Mouse (Mus musculus) heart, embryonic 14.5 days (tissue): ENCODE measurements around the gene Ttc1. TPM values are rescaled to one million over a fixed set of nuclear protein-coding genes. Genes with fewer than 3 reads are reported as not detected.
A peak's percentile ranks its signal among the peaks of the same experiment; 100 is the strongest.

Source experiments
- ATAC-seq: fragments of 200-750 bp; cut with Nextera tagmentation; 2 replicates; pipeline ENCODE4 v1.8.0; 2017; ENCODE audit warnings: low read depth, moderate TSS enrichment; ENCODE audit not compliant: insufficient number of reproducible peaks, insufficient read depth, low FRiP score
- H3K27ac ChIP-seq, 2 experiments: fragments of 200-500 bp in 1 of 2; fragments of 300-500 bp in 1 of 2; sonication (generic) in 1 of 2; replicated peaks in 1 of 2; 2 replicates each; pipeline ENCODE4 v1.5.1; 2012 to 2014; ENCODE audit warnings: low read depth in 2 of 2, low read length in 2 of 2, control low read depth in 1 of 2, mild to moderate bottlenecking in 1 of 2, mixed read lengths in 1 of 2; ENCODE audit not compliant: control insufficient read depth in 1 of 2, insufficient read depth in 1 of 2
- H3K27me3 ChIP-seq: fragments of 300-500 bp; sonication (generic); 2 replicates; pipeline ENCODE4 v1.6.1; 2014; ENCODE audit warnings: mild to moderate bottlenecking, low read length, control low read depth; ENCODE audit not compliant: control insufficient read depth, insufficient read depth
- H3K36me3 ChIP-seq: fragments of 300-500 bp; sonication (generic); 2 replicates; pipeline ENCODE4 v1.6.1; 2014; ENCODE audit warnings: mild to moderate bottlenecking, control low read depth, low read length, mixed read lengths; ENCODE audit not compliant: control insufficient read depth, insufficient read depth
- H3K4me1 ChIP-seq, 2 experiments: fragments of 200-500 bp in 1 of 2; fragments of 300-500 bp in 1 of 2; sonication (generic) in 1 of 2; 2 replicates each; pipeline ENCODE4 v1.6.1; 2012 to 2014; ENCODE audit warnings: low read length in 2 of 2, control low read depth in 1 of 2, mixed read lengths in 1 of 2; ENCODE audit not compliant: control insufficient read depth in 2 of 2, insufficient read depth in 2 of 2
- H3K4me2 ChIP-seq: fragments of 300-500 bp; sonication (generic); 2 replicates; pipeline ENCODE4 v1.6.1; 2014; ENCODE audit warnings: mild to moderate bottlenecking, low read length
- H3K4me3 ChIP-seq, 2 experiments: fragments of 200-500 bp in 1 of 2; fragments of 300-500 bp in 1 of 2; sonication (generic) in 1 of 2; 2 replicates each; pipeline ENCODE4 v1.5.1; 2012 to 2014; ENCODE audit warnings: low read length in 2 of 2, mild to moderate bottlenecking in 2 of 2, control low read depth in 1 of 2, low read depth in 1 of 2, moderate library complexity in 1 of 2; ENCODE audit not compliant: control insufficient read depth in 1 of 2, insufficient read depth in 1 of 2
- H3K9ac ChIP-seq: fragments of 300-500 bp; sonication (generic); 2 replicates; pipeline ENCODE4 v1.6.1; 2014; ENCODE audit warnings: mild to moderate bottlenecking, low read length
- H3K9me3 ChIP-seq: fragments of 300-500 bp; sonication (generic); 2 replicates; pipeline ENCODE4 v1.6.1; 2016; ENCODE audit warnings: low read length, control low read depth; ENCODE audit not compliant: control insufficient read depth
- WGBS: fragments of 180-500 bp; shearing (Covaris S2); extraction: QIAGEN DNeasy Blood & Tissue Kit; methylation state at CpG from one replicate; pipeline ENCODE4 v1.1.7; 2014; 5-methylcytosine and 5-hydroxymethylcytosine counted together
- polyA plus RNA-seq: library from polyadenylated mRNA; unstranded; fragments of >200 nt; fragmentation: Nextera tagmentation; extraction: Ambion mirVana; gene quantifications from 2 replicates; pipeline ENCODE4 v1.2.1, GENCODE M21; 2014

The Ttc1 gene
- polyA plus RNA-seq, 1 experiment from 2014 or later, result 57.8 TPM

- no peak for ATAC-seq
These were observed 6.8 kb upstream of the Ttc1 start for GRCm38 (mm10) chr11:43754568-43754967.

GRCm38 (mm10) chr11:43751542-43751941 lies 3.7 kb upstream of the Ttc1 start:
- Histone ChIP-seq H3K27ac (no peak overlapping the region), H3K4me3 (no peak overlapping the region), H3K4me2 (no peak overlapping the region), H3K36me3 (no peaks in the 10 kb centered on the region), H3K27me3 (no peaks in the 10 kb centered on the region), H3K9ac (no peak overlapping the region), H3K9me3 (no peaks in the 10 kb centered on the region), H3K4me1 (peaks cover 0 to 7% of the 10 kb centered on the region in 2 experiments; a peak in 2 of 4 replicates)
- 63% methylated on average over 2 of the region's 2 CpGs for WGBS
- ATAC-seq, result no peak

More at GRCm38 (mm10) chr11:43754568-43754967, 6.8 kb upstream of the Ttc1 start:
- Histone ChIP-seq H3K4me1 (no peaks in the 10 kb centered on the region), H3K36me3 (no peaks in the 10 kb centered on the region), H3K4me3 (no peak overlapping the region), H3K9me3 (no peaks in the 10 kb centered on the region), H3K9ac (no peak overlapping the region), H3K4me2 (no peak overlapping the region), H3K27me3 (no peaks in the 10 kb centered on the region), H3K27ac (no peak overlapping the region)
- 59% methylated on average over 1 of the region's 1 CpGs for WGBS

GRCm38 (mm10) chr11:43728737-43729301 lies 19.0 kb downstream of the Ttc1 start:
- no peak for ATAC-seq
- 88% methylated on average over 7 of the region's 7 CpGs for WGBS
- Histone ChIP-seq H3K4me1 (no peaks in the 10 kb centered on the region; a peak in 1 of 4 replicates), H3K4me3 (no peak overlapping the region), H3K4me2 (no peak overlapping the region), H3K27me3 (no peaks in the 10 kb centered on the region), H3K36me3 (peaks cover 63% of the 10 kb centered on the region), H3K9ac (no peak overlapping the region), H3K9me3 (no peaks in the 10 kb centered on the region), H3K27ac (no peak overlapping the region)

- H3K27ac ChIP-seq, result no peak overlapping the region
- no peak overlapping the region for H3K4me3 ChIP-seq
- H3K9ac ChIP-seq, result no peak overlapping the region
- no peak for ATAC-seq
- no peaks in the 10 kb centered on the region for H3K9me3 ChIP-seq
- H3K36me3 ChIP-seq, result peaks cover 61% of the 10 kb centered on the region
- H3K27me3 ChIP-seq, result no peaks in the 10 kb centered on the region
- no peaks in the 10 kb centered on the region; a peak in 1 of 4 replicates for H3K4me1 ChIP-seq
- H3K4me2 ChIP-seq, result no peak overlapping the region
- WGBS, result 68% methylated on average over 7 of the region's 7 CpGs
These were observed 20.0 kb downstream of the Ttc1 start for GRCm38 (mm10) chr11:43727796-43728195.

DNA sequence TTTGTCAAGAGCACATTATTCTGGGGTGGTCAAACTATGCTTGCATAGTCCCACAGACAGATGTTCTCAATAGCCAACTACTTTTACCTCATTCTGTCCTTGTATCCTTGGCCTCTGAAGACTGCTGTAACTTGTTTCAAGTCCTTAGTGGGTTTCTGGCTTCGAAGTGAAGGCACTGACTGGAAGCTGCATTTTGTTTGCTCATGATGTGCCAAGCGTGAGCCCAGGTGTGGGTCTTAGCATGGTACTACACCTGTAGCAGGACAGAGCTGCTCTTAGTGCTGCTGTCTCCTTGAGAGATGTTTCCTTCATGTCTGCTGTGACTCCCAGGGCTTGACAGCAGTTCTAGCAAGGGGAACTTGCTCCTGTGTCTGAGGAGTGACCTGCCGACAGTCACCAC lies 24.4 kb downstream of the Ttc1 start:
- ATAC-seq, result no peak
- H3K27ac ChIP-seq, result no peak overlapping the region
- no peak overlapping the region for H3K4me2 ChIP-seq
- no peak overlapping the region for H3K4me3 ChIP-seq
- WGBS, result 91% methylated on average over 3 of the region's 3 CpGs
- peaks cover 0 to 8% of the 10 kb centered on the region in 2 experiments; a peak in 3 of 4 replicates for H3K4me1 ChIP-seq
- peaks cover 41% of the 10 kb centered on the region for H3K36me3 ChIP-seq
- H3K9ac ChIP-seq, result no peak overlapping the region
- no peaks in the 10 kb centered on the region for H3K9me3 ChIP-seq
- H3K27me3 ChIP-seq, result no peaks in the 10 kb centered on the region

DNA sequence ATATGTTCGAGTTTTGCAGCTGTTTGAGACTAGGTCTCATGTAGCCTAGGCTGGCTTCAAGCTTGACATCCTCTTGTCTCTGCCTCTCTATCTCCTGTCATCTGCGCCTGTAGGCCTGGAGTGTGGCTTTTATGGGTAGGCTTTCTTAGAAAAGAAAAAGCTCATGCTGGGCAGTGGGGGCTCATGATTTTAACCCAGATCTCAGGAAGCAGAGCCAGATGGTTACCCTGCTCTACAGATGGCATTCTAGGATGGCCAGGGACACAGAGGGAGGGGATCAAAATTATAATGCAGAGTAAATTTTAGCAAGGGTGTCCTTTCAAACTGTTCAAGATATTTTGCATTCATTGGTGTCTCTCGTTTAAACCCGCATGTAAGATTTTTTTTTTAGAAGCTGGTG lies 35.6 kb downstream of the Ttc1 start:
- H3K36me3 ChIP-seq, result peaks cover 28% of the 10 kb centered on the region
- H3K27ac ChIP-seq, result no peak overlapping the region
- no peaks in the 10 kb centered on the region for H3K9me3 ChIP-seq
- H3K4me3 ChIP-seq, result no peak overlapping the region
- ATAC-seq, result no peak
- no peak overlapping the region for H3K9ac ChIP-seq
- WGBS, result 95% methylated on average over 4 of the region's 4 CpGs
- H3K27me3 ChIP-seq, result no peaks in the 10 kb centered on the region
- H3K4me2 ChIP-seq, result no peak overlapping the region
- peaks cover 0 to 10% of the 10 kb centered on the region in 2 experiments; a peak in 1 of 4 replicates for H3K4me1 ChIP-seq

DNA sequence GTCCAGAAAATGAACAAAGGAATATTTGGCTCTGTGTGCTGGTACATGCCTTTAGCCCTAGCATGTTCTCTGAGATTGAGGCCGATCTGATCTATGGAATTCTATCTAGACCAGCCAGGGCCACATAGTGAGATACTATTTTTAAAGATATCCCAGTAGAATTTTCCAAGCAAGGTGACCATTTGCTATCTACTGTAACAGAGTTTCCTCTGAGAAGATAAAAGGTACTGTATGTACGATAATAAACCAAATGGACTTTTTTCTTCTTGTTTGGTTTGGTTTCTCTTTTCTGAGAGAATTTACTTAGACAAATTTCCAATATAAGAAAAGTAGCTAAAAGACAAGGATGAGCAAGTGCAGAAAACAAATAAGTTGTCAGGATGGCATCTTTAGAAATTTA lies 39.4 kb downstream of the Ttc1 start:
- peaks cover 28% of the 10 kb centered on the region for H3K36me3 ChIP-seq
- ATAC-seq, result no peak
- no peaks in the 10 kb centered on the region for H3K9me3 ChIP-seq
- WGBS, result 25% methylated on average over 2 of the region's 2 CpGs
- H3K4me1 ChIP-seq, result peaks cover 0 to 16% of the 10 kb centered on the region in 2 experiments; a peak in 1 of 4 replicates
- no peak overlapping the region for H3K4me2 ChIP-seq
- H3K27me3 ChIP-seq, result no peaks in the 10 kb centered on the region
- H3K9ac ChIP-seq, result no peak overlapping the region
- H3K27ac ChIP-seq, result peak overlapping the region; percentile 17 to 58; a peak in 2 of 4 replicates
- no peak overlapping the region for H3K4me3 ChIP-seq

DNA sequence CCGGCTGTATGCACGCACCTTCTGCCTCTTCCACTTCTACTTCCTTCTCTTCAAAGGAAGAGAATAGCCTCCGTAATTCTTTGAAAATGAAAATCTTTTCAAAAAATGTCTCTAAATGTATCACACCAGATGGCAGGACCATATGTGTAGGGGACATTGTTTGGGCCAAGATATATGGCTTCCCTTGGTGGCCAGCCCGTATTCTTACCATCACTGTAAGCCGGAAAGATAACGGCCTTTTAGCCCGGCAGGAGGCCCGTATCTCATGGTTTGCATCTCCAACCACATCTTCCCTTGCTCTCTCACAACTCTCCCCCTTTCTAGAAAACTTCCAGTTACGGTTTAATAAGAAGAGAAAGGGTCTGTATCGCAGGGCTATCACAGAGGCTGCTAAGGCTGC lies 42.1 kb downstream of the Ttc1 start:
- Histone ChIP-seq H3K9ac (no peak overlapping the region), H3K4me3 (no peak overlapping the region), H3K4me1 (peaks cover 0 to 17% of the 10 kb centered on the region in 2 experiments; a peak in 1 of 4 replicates), H3K4me2 (no peak overlapping the region), H3K36me3 (peaks cover 32% of the 10 kb centered on the region), H3K9me3 (no peaks in the 10 kb centered on the region), H3K27ac (no peak overlapping the region), H3K27me3 (no peaks in the 10 kb centered on the region)
- no peak for ATAC-seq
- 86% methylated on average over 10 of the region's 10 CpGs for WGBS
